Mouse (Mus musculus) gastrocnemius, postnatal 4 days (tissue): ENCODE data around the gene Gm4553. TPM values are rescaled to one million over a fixed set of nuclear protein-coding genes. Genes with fewer than 3 reads are reported as not detected.
"Not testable (repeated sequence)": the region's sequence is repeated elsewhere in the genome, so short reads cannot be mapped to it uniquely, and the experiment has no call there.

Experiments used
- DNase-seq, 2 experiments: peaks; one replicate each; pipeline ENCODE4 v3.0.0; 2021 to 2022; ENCODE audit warnings: low spot score in 2 of 2, mixed read lengths in 2 of 2
- total RNA-seq, 2 experiments: library from RNA; stranded (reverse); gene quantifications; 2 replicates each; pipeline ENCODE4 v1.2.3; 2021

Gene Gm4553
- total RNA-seq, 2 experiments from 2014 or later, result not detected

DNA sequence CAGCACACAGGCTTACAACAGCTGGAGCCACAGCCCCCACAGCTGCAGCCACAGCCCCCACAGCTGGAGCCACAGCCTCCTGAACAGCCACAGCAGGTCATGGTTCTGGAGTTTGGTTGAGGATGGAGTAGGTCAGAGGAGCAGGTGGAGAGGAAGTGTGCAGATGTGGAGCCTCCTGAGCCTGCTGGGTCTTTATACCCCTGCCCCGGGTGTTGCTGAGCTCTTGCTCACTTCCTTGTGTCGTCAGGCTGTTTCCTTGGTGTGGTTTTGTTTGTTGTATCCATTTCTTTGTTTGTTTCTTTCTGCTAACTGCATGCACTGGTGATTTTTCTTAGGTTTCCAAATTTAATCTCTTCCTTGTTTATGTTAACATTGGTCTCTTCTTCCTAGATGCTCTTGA, 29.6 kb downstream of the Gm4553 start, which contains the start of gene Gm39115:
Gm39115 (minus strand) TSS at position 101 of the 400 bp plus-strand sequence.
- DNase-seq, result not testable (repeated sequence)

- DNase-seq, result no peak
These were observed 31.1 kb downstream of the Gm4553 start for GRCm38 (mm10) chr7:142134206-142134995.

DNA sequence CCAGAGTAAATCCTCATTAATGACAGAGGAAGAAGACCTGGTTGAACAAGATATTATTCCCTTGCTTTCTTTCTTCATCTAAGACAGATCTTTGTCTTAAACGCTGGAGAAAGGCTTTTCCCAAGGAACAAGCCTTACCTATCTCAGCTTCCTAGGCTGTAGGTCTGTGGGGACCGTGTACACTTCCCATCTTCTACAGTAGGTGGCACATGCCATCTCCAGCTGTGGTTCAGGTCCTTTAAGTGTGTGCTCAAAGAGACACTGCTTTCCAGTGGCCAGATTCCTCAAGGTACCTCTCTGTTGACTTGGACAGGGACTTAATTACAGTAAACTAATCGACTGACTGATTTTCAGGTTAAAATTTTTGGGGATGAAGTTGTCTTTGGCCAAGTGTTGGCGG, 36.7 kb downstream of the Gm4553 start:
- DNase-seq, result no peak

DNA sequence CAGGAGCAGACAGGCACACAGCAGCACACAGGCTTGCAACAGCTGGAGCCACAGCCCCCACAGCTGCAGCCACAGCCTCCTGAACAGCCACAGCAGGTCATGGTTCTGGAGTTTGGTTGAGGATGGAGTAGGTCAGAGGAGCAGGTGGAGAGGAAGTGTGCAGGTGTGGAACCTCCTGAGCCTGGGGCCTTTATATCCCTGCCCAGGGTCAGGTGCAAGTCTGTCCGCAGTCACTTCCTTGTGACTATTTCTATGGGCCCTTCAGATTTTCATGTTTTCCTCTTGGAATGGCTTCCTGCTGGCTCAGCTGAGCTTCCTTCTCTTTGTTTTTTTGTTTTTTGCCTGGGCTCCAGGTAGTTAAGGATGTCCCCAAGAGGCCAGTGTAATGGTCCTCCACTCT, 44.9 kb downstream of the Gm4553 start, which contains the start of gene Gm45618:
Gm45618 (minus strand) TSS at position 101 of the 400 bp plus-strand sequence.
- not testable (repeated sequence) for DNase-seq

- no peak for DNase-seq
These were observed 45.9 kb downstream of the Gm4553 start for GRCm38 (mm10) chr7:142119632-142120031.

Other genes with a start within 250 kb of the Gm4553 start
- 10 to 100 TPM; 31.1 to 34.3 TPM for gene Tollip, start 247.2 kb downstream of the Gm4553 start, total RNA-seq
- gene Brsk2, start 216.0 kb downstream of the Gm4553 start, total RNA-seq, result under 1 TPM; 0.78 to 0.96 TPM
- 10 to 100 TPM; 45.0 to 47.9 TPM for gene Mob2, start 104.7 kb downstream of the Gm4553 start, total RNA-seq
- gene Dusp8, start 69.9 kb downstream of the Gm4553 start, total RNA-seq, result 10 to 100 TPM; 14.3 to 20.4 TPM
- gene Gm45618, start 45.0 kb downstream of the Gm4553 start, total RNA-seq, result not detected
- not detected for gene Gm39115, start 29.7 kb downstream of the Gm4553 start, total RNA-seq
- gene Gm45337, start 21.1 kb downstream of the Gm4553 start, total RNA-seq, result not detected
- gene Gm29735, start 8.6 kb downstream of the Gm4553 start, total RNA-seq, result not detected
- not detected for gene Krtap5-2, start 10.3 kb upstream of the Gm4553 start, total RNA-seq
- gene Gm10153, start 24.6 kb upstream of the Gm4553 start, total RNA-seq, result not detected
- not detected for gene Krtap5-3, start 35.6 kb upstream of the Gm4553 start, total RNA-seq
- gene Gm7579, start 46.1 kb upstream of the Gm4553 start, total RNA-seq, result not detected
- gene Krtap5-5, start 64.2 kb upstream of the Gm4553 start, total RNA-seq, result not detected
- not detected for gene Gm40460, start 75.3 kb upstream of the Gm4553 start, total RNA-seq
- gene Gm2431, start 92.6 kb upstream of the Gm4553 start, total RNA-seq, result not detected
- not detected for gene Gm4559, start 108.6 kb upstream of the Gm4553 start, total RNA-seq
- gene Krtap5-1, start 131.4 kb upstream of the Gm4553 start, total RNA-seq, result not detected
- gene Krtap5-4, start 137.8 kb upstream of the Gm4553 start, total RNA-seq, result not detected
- 1 to 10 TPM in 1 of 2 experiments, not detected in 1; 1.1 TPM for gene Ifitm10, start 208.0 kb upstream of the Gm4553 start, total RNA-seq
- gene Gm49369, start 216.9 kb upstream of the Gm4553 start, total RNA-seq, result 1 to 10 TPM in 1 of 2 experiments, not detected in 1; 1.3 TPM
- 100 to 1,000 TPM; 265 to 273 TPM for gene Ctsd, start 222.3 kb upstream of the Gm4553 start, total RNA-seq